Mouse (Mus musculus) activated CD4-positive, CD25-positive, alpha-beta regulatory T cell, adult 4 months (primary cell): Measurements from ENCODE around the gene Pim1. TPM values are rescaled to one million over a fixed set of nuclear protein-coding genes. Genes with fewer than 3 reads are reported as not detected.
A peak's percentile ranks its signal among the peaks of the same experiment; 100 is the strongest.

Experiments
- ATAC-seq: one replicate; pipeline ENCODE4 v1.8.0; 2017
- polyA plus RNA-seq, 2 experiments: library from polyadenylated mRNA; unstranded; fragments of 100-300 nt; shearing (Covaris generic); gene quantifications; one replicate each; pipeline ENCODE4 v1.2.1; 2017

Gene Pim1
- polyA plus RNA-seq, 2 experiments from 2014 or later = 291 to 376 TPM

- ATAC-seq = no peak
These were observed 38.1 kb downstream of the Pim1 start for GRCm38 (mm10) chr17:29528568-29529187.

GRCm38 (mm10) chr17:29530508-29530907, 40.0 kb downstream of the Pim1 start:
- ATAC-seq = no peak

- peak; percentile 15 for ATAC-seq
These were observed 40.7 kb downstream of the Pim1 start for GRCm38 (mm10) chr17:29531278-29531677.

- ATAC-seq = peak; percentile 83
These were observed 41.3 kb downstream of the Pim1 start for GRCm38 (mm10) chr17:29531757-29532384.

- peak; percentile 53 for ATAC-seq
These were observed 43.3 kb downstream of the Pim1 start for GRCm38 (mm10) chr17:29533866-29534265.

GRCm38 (mm10) chr17:29540426-29540825, 49.9 kb downstream of the Pim1 start:
- ATAC-seq = no peak

GRCm38 (mm10) chr17:29541419-29541818, 50.9 kb downstream of the Pim1 start:
- no peak for ATAC-seq

GRCm38 (mm10) chr17:29542831-29543690, 52.5 kb downstream of the Pim1 start:
- ATAC-seq = no peak

GRCm38 (mm10) chr17:29544064-29544463, 53.5 kb downstream of the Pim1 start:
- ATAC-seq = no peak

GRCm38 (mm10) chr17:29545241-29545640, 54.7 kb downstream of the Pim1 start:
- ATAC-seq = no peak

Other genes with a start within 250 kb of the Pim1 start
- 10 to 100 TPM; 53.8 to 82.0 TPM for gene Ppil1, start 226.6 kb upstream of the Pim1 start, polyA plus RNA-seq
- 100 to 1,000 TPM; 125 to 132 TPM for gene BC004004, start 222.0 kb upstream of the Pim1 start, polyA plus RNA-seq
- gene Pi16, start 173.1 kb upstream of the Pim1 start, polyA plus RNA-seq = under 1 TPM; 0.38 to 0.49 TPM
- 10 to 100 TPM; 14.6 to 18.4 TPM for gene Mtch1, start 142.8 kb upstream of the Pim1 start, polyA plus RNA-seq
- gene Fgd2, start 129.8 kb upstream of the Pim1 start, polyA plus RNA-seq = 1 to 10 TPM in 1 of 2 experiments, under 1 TPM in 1; 0.79 to 2.5 TPM
- gene Gm17657, start 58.9 kb downstream of the Pim1 start, polyA plus RNA-seq = under 1 TPM in 1 of 2 experiments, not detected in 1; 0.29 TPM
- gene Tbc1d22b, start 59.0 kb downstream of the Pim1 start, polyA plus RNA-seq = 10 to 100 TPM; 11.5 to 14.2 TPM
- gene Tmem217, start 61.6 kb downstream of the Pim1 start, polyA plus RNA-seq = 1 to 10 TPM in 1 of 2 experiments, under 1 TPM in 1; 0.57 to 2.0 TPM
- 10 to 100 TPM; 18.4 to 24.2 TPM for gene Rnf8, start 124.0 kb downstream of the Pim1 start, polyA plus RNA-seq
- gene Gm28043, start 124.1 kb downstream of the Pim1 start, polyA plus RNA-seq = 1 to 10 TPM; 2.4 to 4.2 TPM
- gene Cmtr1, start 169.8 kb downstream of the Pim1 start, polyA plus RNA-seq = 10 to 100 TPM; 68.2 to 93.5 TPM
- gene Ccdc167, start 226.3 kb downstream of the Pim1 start, polyA plus RNA-seq = 1 to 10 TPM; 7.1 to 9.3 TPM